Mouse (Mus musculus) hindbrain, embryonic 11.5 days (tissue): ENCODE results near the gene Smox. TPM values are rescaled to one million over a fixed set of nuclear protein-coding genes. Genes with fewer than 3 reads are reported as not detected.

Experiments
- ATAC-seq: fragments of 200-750 bp; cut with Nextera tagmentation; 2 replicates; pipeline ENCODE4 v1.8.0; 2017; ENCODE audit warnings: mild to moderate bottlenecking, moderate TSS enrichment, moderate library complexity; ENCODE audit not compliant: low FRiP score
- DNase-seq: peaks from one replicate; pipeline ENCODE4 v3.0.0-alpha.2; 2015; ENCODE audit warnings: low spot score
- H3K27ac ChIP-seq: fragments of 300-500 bp; sonication (generic); 2 replicates; pipeline ENCODE4 v1.5.1; 2014; ENCODE audit warnings: mild to moderate bottlenecking, low read depth, low read length
- H3K27me3 ChIP-seq: fragments of 300-500 bp; sonication (generic); 2 replicates; pipeline ENCODE4 v1.6.1; 2014; ENCODE audit warnings: mild to moderate bottlenecking, low read length, moderate library complexity, mixed read lengths; ENCODE audit not compliant: control insufficient read depth, insufficient read depth
- H3K36me3 ChIP-seq: fragments of 300-500 bp; sonication (generic); 2 replicates; pipeline ENCODE4 v1.6.1; 2014; ENCODE audit warnings: mild to moderate bottlenecking, low read length, moderate library complexity, mixed read lengths; ENCODE audit not compliant: control insufficient read depth, insufficient read depth
- H3K4me1 ChIP-seq: fragments of 300-500 bp; sonication (generic); replicated peaks from 2 replicates; pipeline ENCODE4 v1.6.1; 2014; ENCODE audit warnings: low read length, mixed read lengths; ENCODE audit not compliant: control insufficient read depth, insufficient read depth
- H3K4me2 ChIP-seq: fragments of 300-500 bp; sonication (generic); replicated peaks from 2 replicates; pipeline ENCODE4 v1.6.1; 2014; ENCODE audit warnings: mild to moderate bottlenecking, low read depth, low read length
- H3K4me3 ChIP-seq: fragments of 300-500 bp; sonication (generic); 2 replicates; pipeline ENCODE4 v1.5.1; 2014; ENCODE audit warnings: low read depth, low read length
- H3K9ac ChIP-seq: fragments of 300-500 bp; sonication (generic); 2 replicates; pipeline ENCODE4 v1.6.1; 2014; ENCODE audit warnings: low read depth, low read length
- H3K9me3 ChIP-seq: fragments of 300-500 bp; sonication (generic); 2 replicates; pipeline ENCODE4 v1.6.1; 2016; ENCODE audit warnings: low read length; ENCODE audit not compliant: control insufficient read depth
- WGBS: fragments of 180-500 bp; shearing (Covaris S2); extraction: QIAGEN DNeasy Blood & Tissue Kit; methylation state at CpG from one replicate; pipeline ENCODE4 v1.1.7; 2014; 5-methylcytosine and 5-hydroxymethylcytosine counted together
- polyA plus RNA-seq: library from polyadenylated mRNA; unstranded; fragments of >200 nt; fragmentation: Nextera tagmentation; extraction: Ambion mirVana; gene quantifications from 2 replicates; pipeline ENCODE4 v1.2.1, GENCODE M21; 2014

The Smox gene
- polyA plus RNA-seq, 1 experiment from 2014 or later = 25.6 TPM

GRCm38 (mm10) chr2:131488870-131489269 is 2.4 kb upstream of the Smox start:
- Histone ChIP-seq H3K4me3 (no peak overlapping the region), H3K4me1 (peaks cover 2% of the 10 kb centered on the region; the same call in 1 of the 2 replicates), H3K9ac (no peak overlapping the region), H3K36me3 (no peaks in the 10 kb centered on the region), H3K4me2 (no peak overlapping the region), H3K9me3 (no peaks in the 10 kb centered on the region), H3K27ac (no peak overlapping the region), H3K27me3 (no peaks in the 10 kb centered on the region)
- WGBS = 81% methylated on average over 2 of the region's 2 CpGs
- no peak for DNase-seq
- no peak for ATAC-seq

GRCm38 (mm10) chr2:131489591-131489990 is 1.7 kb upstream of the Smox start:
- Histone ChIP-seq H3K4me3 (no peak overlapping the region), H3K4me1 (peaks cover 2% of the 10 kb centered on the region; the same call in 1 of the 2 replicates), H3K9ac (no peak overlapping the region), H3K36me3 (no peaks in the 10 kb centered on the region), H3K27ac (no peak overlapping the region), H3K9me3 (no peaks in the 10 kb centered on the region), H3K27me3 (no peaks in the 10 kb centered on the region), H3K4me2 (no peak overlapping the region)
- no peak for DNase-seq
- 75% methylated on average over 4 of the region's 4 CpGs for WGBS
- no peak for ATAC-seq

GRCm38 (mm10) chr2:131491707-131492595 is 655 bp downstream of the Smox start:
- H3K4me2 ChIP-seq = peak overlapping the region; percentile 90
- no peaks in the 10 kb centered on the region for H3K27me3 ChIP-seq
- under 1% methylated on average over 66 of the region's 102 CpGs for WGBS
- H3K27ac ChIP-seq = peak overlapping the region; percentile 65
- peak; percentile 81 for DNase-seq
- H3K36me3 ChIP-seq = no peaks in the 10 kb centered on the region
- ATAC-seq = peak; percentile 93
- H3K4me3 ChIP-seq = peak overlapping the region; percentile 87
- H3K9ac ChIP-seq = peak overlapping the region; percentile 93
- H3K4me1 ChIP-seq = peaks cover 2% of the 10 kb centered on the region; the same call in 1 of the 2 replicates
- no peaks in the 10 kb centered on the region for H3K9me3 ChIP-seq

GRCm38 (mm10) chr2:131492596-131493139 is 1.4 kb downstream of the Smox start:
- no peaks in the 10 kb centered on the region for H3K36me3 ChIP-seq
- 10% methylated on average over 10 of the region's 10 CpGs for WGBS
- no peak for DNase-seq
- peak overlapping the region; percentile 90 for H3K4me2 ChIP-seq
- peaks cover 2% of the 10 kb centered on the region; the same call in 1 of the 2 replicates for H3K4me1 ChIP-seq
- H3K9me3 ChIP-seq = no peaks in the 10 kb centered on the region
- H3K27me3 ChIP-seq = no peaks in the 10 kb centered on the region
- H3K9ac ChIP-seq = peak overlapping the region; percentile 93
- peak overlapping the region; percentile 87 for H3K4me3 ChIP-seq
- ATAC-seq = no peak
- H3K27ac ChIP-seq = no peak overlapping the region

- H3K4me2 ChIP-seq = no peak overlapping the region
- 43% methylated on average over 5 of the region's 5 CpGs for WGBS
- DNase-seq (no peak), ATAC-seq (no peak)
- H3K4me1 ChIP-seq = peaks cover 2% of the 10 kb centered on the region; the same call in 1 of the 2 replicates
- no peak overlapping the region for H3K27ac ChIP-seq
- no peak overlapping the region for H3K9ac ChIP-seq
- no peak overlapping the region for H3K4me3 ChIP-seq
- no peaks in the 10 kb centered on the region for H3K36me3 ChIP-seq
- no peaks in the 10 kb centered on the region for H3K27me3 ChIP-seq
- no peaks in the 10 kb centered on the region for H3K9me3 ChIP-seq
Observed at GRCm38 (mm10) chr2:131493446-131493845, 2.1 kb downstream of the Smox start.

- no peak overlapping the region for H3K4me3 ChIP-seq
- H3K4me2 ChIP-seq = no peak overlapping the region
- DNase-seq (no peak), ATAC-seq (no peak)
- WGBS = 78% methylated on average over 3 of the region's 3 CpGs
- no peaks in the 10 kb centered on the region for H3K27me3 ChIP-seq
- no peak overlapping the region for H3K27ac ChIP-seq
- no peak overlapping the region for H3K9ac ChIP-seq
- no peaks in the 10 kb centered on the region for H3K36me3 ChIP-seq
- no peaks in the 10 kb centered on the region for H3K9me3 ChIP-seq
- peaks cover 2% of the 10 kb centered on the region; the same call in 1 of the 2 replicates for H3K4me1 ChIP-seq
Observed at GRCm38 (mm10) chr2:131495256-131495655, 4.0 kb downstream of the Smox start.

GRCm38 (mm10) chr2:131496125-131496820 is 5.0 kb downstream of the Smox start:
- ATAC-seq = no peak
- Histone ChIP-seq H3K4me2 (no peak overlapping the region), H3K27me3 (no peaks in the 10 kb centered on the region), H3K4me1 (peaks cover 2% of the 10 kb centered on the region; the same call in 1 of the 2 replicates), H3K36me3 (no peaks in the 10 kb centered on the region), H3K27ac (no peak overlapping the region), H3K9me3 (no peaks in the 10 kb centered on the region), H3K4me3 (no peak overlapping the region), H3K9ac (no peak overlapping the region)
- WGBS = 91% methylated on average over 5 of the region's 5 CpGs
- no peak for DNase-seq

GRCm38 (mm10) chr2:131497224-131497856 is 6.0 kb downstream of the Smox start:
- no peaks in the 10 kb centered on the region for H3K36me3 ChIP-seq
- H3K4me1 ChIP-seq = peaks cover 2% of the 10 kb centered on the region; the same call in 1 of the 2 replicates
- H3K27ac ChIP-seq = no peak overlapping the region
- H3K9me3 ChIP-seq = no peaks in the 10 kb centered on the region
- whole genome bisulfite sequencing = 88% methylated on average over 4 of the region's 4 CpGs
- no peak overlapping the region for H3K9ac ChIP-seq
- ATAC-seq = no peak; the same call in 1 of the 2 replicates
- no peak overlapping the region for H3K4me2 ChIP-seq
- H3K27me3 ChIP-seq = no peaks in the 10 kb centered on the region
- no peak overlapping the region for H3K4me3 ChIP-seq
- no peak for DNase-seq
